Mouse (Mus musculus): Measurements from ENCODE around the gene Aox2.

- TF ChIP-seq CTCF (IDR thresholded peaks at IDR 0.05; ENCODE audit: extremely low read depth, insufficient read depth, low read length) (no peak), POLR2A (IDR thresholded peaks at IDR 0.05; ENCODE audit: extremely low read depth, insufficient read depth, low read length) (no peak)
Observed at GRCm38 (mm10) chr1:58280381-58280780, 2.3 kb downstream of the Aox2 start.
